Mouse (Mus musculus): ENCODE results near the gene Mrtfa. TPM values are rescaled to one million over a fixed set of nuclear protein-coding genes. Genes with fewer than 3 reads are reported as not detected.

Gene Mrtfa
- polyA plus RNA-seq, 1 experiment: 18.4 TPM

DNA sequence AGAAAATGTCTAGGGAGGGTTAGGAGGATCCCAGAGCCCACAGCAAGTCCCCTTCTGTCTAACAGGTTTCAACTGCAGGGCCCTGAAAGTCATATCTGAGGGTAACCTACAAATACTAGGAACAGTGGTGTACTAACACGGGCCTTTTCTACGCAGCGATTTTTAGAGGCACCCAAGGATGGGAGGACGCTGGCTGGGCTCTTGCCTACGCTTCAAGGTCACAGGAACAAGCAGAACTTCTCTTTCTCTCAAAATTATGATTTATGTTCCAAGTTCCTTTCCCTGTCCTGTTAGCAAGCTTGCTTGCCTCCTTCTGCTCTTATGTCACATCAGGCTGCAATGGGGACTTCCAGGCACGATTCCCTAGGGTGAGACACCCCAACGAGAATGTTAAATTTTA is 144.5 kb downstream of the Mrtfa start:
- no peak overlapping the region for H3K27ac ChIP-seq (ENCODE audit: insufficient read depth, low read length)
- no peak for TF ChIP-seq POLR2A (IDR thresholded peaks at IDR 0.05; ENCODE audit: insufficient read depth, low read length)
- TF ChIP-seq EP300 (IDR thresholded peaks at IDR 0.05; ENCODE audit: insufficient read depth, low read depth, low read length): no peak
- TF ChIP-seq CTCF (IDR thresholded peaks at IDR 0.05; ENCODE audit: low read depth, low read length): no peak
- H3K4me3 ChIP-seq (ENCODE audit: low read depth, low read length): no peak overlapping the region
- H3K9me3 ChIP-seq (replicated peaks; ENCODE audit: control insufficient read depth, insufficient read depth, low read length, poor library complexity, severe bottlenecking): no peaks in the 10 kb centered on the region
- no peak overlapping the region for H3K9ac ChIP-seq (ENCODE audit: low read depth, poor library complexity, severe bottlenecking)
- no peaks in the 10 kb centered on the region for H3K36me3 ChIP-seq (ENCODE audit: control insufficient read depth, insufficient read depth, low read length, poor library complexity, severe bottlenecking)
- no peaks in the 10 kb centered on the region for H3K27me3 ChIP-seq (ENCODE audit: control insufficient read depth, insufficient read depth, low read length, poor library complexity, severe bottlenecking)
- H3K4me1 ChIP-seq (ENCODE audit: control insufficient read depth, insufficient read depth, low read length): no peaks in the 10 kb centered on the region

GRCm38 (mm10) chr15:81045336-81045735 is 145.2 kb downstream of the Mrtfa start:
- no peak overlapping the region for H3K9ac ChIP-seq (ENCODE audit: low read depth, poor library complexity, severe bottlenecking)
- TF ChIP-seq POLR2A (IDR thresholded peaks at IDR 0.05; ENCODE audit: insufficient read depth, low read length): no peak
- TF ChIP-seq EP300 (IDR thresholded peaks at IDR 0.05; ENCODE audit: insufficient read depth, low read depth, low read length): no peak
- no peak for TF ChIP-seq CTCF (IDR thresholded peaks at IDR 0.05; ENCODE audit: low read depth, low read length)
- H3K4me1 ChIP-seq (ENCODE audit: control insufficient read depth, insufficient read depth, low read length): no peaks in the 10 kb centered on the region
- no peaks in the 10 kb centered on the region for H3K36me3 ChIP-seq (ENCODE audit: control insufficient read depth, insufficient read depth, low read length, poor library complexity, severe bottlenecking)
- H3K27ac ChIP-seq (ENCODE audit: insufficient read depth, low read length): no peak overlapping the region
- no peak overlapping the region for H3K4me3 ChIP-seq (ENCODE audit: low read depth, low read length)
- H3K27me3 ChIP-seq (ENCODE audit: control insufficient read depth, insufficient read depth, low read length, poor library complexity, severe bottlenecking): no peaks in the 10 kb centered on the region
- H3K9me3 ChIP-seq (replicated peaks; ENCODE audit: control insufficient read depth, insufficient read depth, low read length, poor library complexity, severe bottlenecking): no peaks in the 10 kb centered on the region

DNA sequence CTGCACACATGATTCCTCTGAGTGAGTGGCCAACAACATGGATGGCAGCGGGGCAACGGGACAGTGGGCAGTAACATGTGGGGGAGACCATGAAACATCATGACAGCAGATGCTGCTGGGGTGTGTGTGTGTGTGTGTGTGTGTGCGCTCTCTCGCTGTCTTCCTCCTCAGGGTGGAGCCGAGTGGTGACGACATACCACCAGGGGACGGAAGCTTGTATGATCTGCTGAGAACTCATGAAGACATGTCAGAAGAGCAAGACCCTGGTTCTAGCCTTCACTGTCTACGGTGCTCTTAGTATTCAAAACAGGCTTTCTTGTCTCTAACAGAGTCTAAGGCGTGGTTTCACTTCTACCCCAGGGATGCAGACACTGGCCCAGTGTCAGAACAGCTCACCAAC is 146.1 kb downstream of the Mrtfa start:
- Histone ChIP-seq H3K27me3 (ENCODE audit: control insufficient read depth, insufficient read depth, low read length, poor library complexity, severe bottlenecking) (no peaks in the 10 kb centered on the region), H3K27ac (ENCODE audit: insufficient read depth, low read length) (no peak overlapping the region), H3K9me3 (replicated peaks; ENCODE audit: control insufficient read depth, insufficient read depth, low read length, poor library complexity, severe bottlenecking) (no peaks in the 10 kb centered on the region), H3K4me3 (ENCODE audit: low read depth, low read length) (no peak overlapping the region), H3K9ac (ENCODE audit: low read depth, poor library complexity, severe bottlenecking) (no peak overlapping the region), H3K36me3 (ENCODE audit: control insufficient read depth, insufficient read depth, low read length, poor library complexity, severe bottlenecking) (no peaks in the 10 kb centered on the region), H3K4me1 (ENCODE audit: control insufficient read depth, insufficient read depth, low read length) (no peaks in the 10 kb centered on the region)
- TF ChIP-seq CTCF (IDR thresholded peaks at IDR 0.05; ENCODE audit: low read depth, low read length) (no peak), POLR2A (IDR thresholded peaks at IDR 0.05; ENCODE audit: insufficient read depth, low read length) (no peak), EP300 (IDR thresholded peaks at IDR 0.05; ENCODE audit: insufficient read depth, low read depth, low read length) (no peak)

- no peaks in the 10 kb centered on the region for H3K36me3 ChIP-seq (ENCODE audit: control insufficient read depth, insufficient read depth, low read length, poor library complexity, severe bottlenecking)
- H3K27me3 ChIP-seq (ENCODE audit: control insufficient read depth, insufficient read depth, low read length, poor library complexity, severe bottlenecking): no peaks in the 10 kb centered on the region
- H3K27ac ChIP-seq (ENCODE audit: insufficient read depth, low read length): no peak overlapping the region
- H3K4me3 ChIP-seq (ENCODE audit: low read depth, low read length): no peak overlapping the region
- H3K9ac ChIP-seq (ENCODE audit: low read depth, poor library complexity, severe bottlenecking): no peak overlapping the region
- H3K9me3 ChIP-seq (replicated peaks; ENCODE audit: control insufficient read depth, insufficient read depth, low read length, poor library complexity, severe bottlenecking): no peaks in the 10 kb centered on the region
- TF ChIP-seq EP300 (IDR thresholded peaks at IDR 0.05; ENCODE audit: insufficient read depth, low read depth, low read length) (no peak), CTCF (IDR thresholded peaks at IDR 0.05; ENCODE audit: low read depth, low read length) (peak; percentile 63), POLR2A (IDR thresholded peaks at IDR 0.05; ENCODE audit: insufficient read depth, low read length) (no peak)
- H3K4me1 ChIP-seq (ENCODE audit: control insufficient read depth, insufficient read depth, low read length): no peaks in the 10 kb centered on the region
Observed at GRCm38 (mm10) chr15:81042276-81042931, 148.2 kb downstream of the Mrtfa start.

DNA sequence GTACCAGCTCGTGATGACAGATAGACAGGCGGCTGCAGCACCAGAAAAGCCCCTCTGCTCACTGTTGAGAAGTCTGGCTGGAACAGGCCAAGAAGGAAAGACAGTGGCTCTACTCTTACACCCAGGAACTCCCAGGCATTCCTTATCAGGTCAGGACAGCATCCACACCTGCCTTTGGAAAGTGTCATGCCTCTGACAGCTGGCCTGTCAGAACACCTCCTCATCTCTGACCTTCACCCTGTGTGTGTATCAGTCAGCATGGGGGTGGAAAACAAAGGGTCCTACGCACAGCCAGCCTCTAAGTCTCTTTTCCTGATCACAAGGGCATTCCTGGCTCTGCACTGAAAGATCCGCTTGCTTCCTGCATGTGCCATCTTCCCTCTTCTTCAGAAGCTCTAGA is 148.8 kb downstream of the Mrtfa start:
- H3K27ac ChIP-seq (ENCODE audit: insufficient read depth, low read length): no peak overlapping the region
- H3K4me3 ChIP-seq (ENCODE audit: low read depth, low read length): no peak overlapping the region
- H3K36me3 ChIP-seq (ENCODE audit: control insufficient read depth, insufficient read depth, low read length, poor library complexity, severe bottlenecking): no peaks in the 10 kb centered on the region

GRCm38 (mm10) chr15:81038419-81038818 is 152.1 kb downstream of the Mrtfa start:
- no peaks in the 10 kb centered on the region for H3K27me3 ChIP-seq (ENCODE audit: control insufficient read depth, insufficient read depth, low read length, poor library complexity, severe bottlenecking)
- no peaks in the 10 kb centered on the region for H3K4me1 ChIP-seq (ENCODE audit: control insufficient read depth, insufficient read depth, low read length)
- no peak overlapping the region for H3K9ac ChIP-seq (ENCODE audit: low read depth, poor library complexity, severe bottlenecking)

More for the DNA sequence above, 148.8 kb downstream of the Mrtfa start:
- no peaks in the 10 kb centered on the region for H3K4me1 ChIP-seq (ENCODE audit: control insufficient read depth, insufficient read depth, low read length)
- TF ChIP-seq EP300 (IDR thresholded peaks at IDR 0.05; ENCODE audit: insufficient read depth, low read depth, low read length) (no peak), POLR2A (IDR thresholded peaks at IDR 0.05; ENCODE audit: insufficient read depth, low read length) (no peak), CTCF (IDR thresholded peaks at IDR 0.05; ENCODE audit: low read depth, low read length) (no peak)
- no peaks in the 10 kb centered on the region for H3K27me3 ChIP-seq (ENCODE audit: control insufficient read depth, insufficient read depth, low read length, poor library complexity, severe bottlenecking)
- no peak overlapping the region for H3K9ac ChIP-seq (ENCODE audit: low read depth, poor library complexity, severe bottlenecking)
- H3K9me3 ChIP-seq (replicated peaks; ENCODE audit: control insufficient read depth, insufficient read depth, low read length, poor library complexity, severe bottlenecking): no peaks in the 10 kb centered on the region

More at GRCm38 (mm10) chr15:81038419-81038818, 152.1 kb downstream of the Mrtfa start:
- Histone ChIP-seq H3K4me3 (ENCODE audit: low read depth, low read length) (no peak overlapping the region), H3K36me3 (ENCODE audit: control insufficient read depth, insufficient read depth, low read length, poor library complexity, severe bottlenecking) (no peaks in the 10 kb centered on the region), H3K9me3 (replicated peaks; ENCODE audit: control insufficient read depth, insufficient read depth, low read length, poor library complexity, severe bottlenecking) (no peaks in the 10 kb centered on the region), H3K27ac (ENCODE audit: insufficient read depth, low read length) (no peak overlapping the region)
- TF ChIP-seq EP300 (IDR thresholded peaks at IDR 0.05; ENCODE audit: insufficient read depth, low read depth, low read length) (no peak), POLR2A (IDR thresholded peaks at IDR 0.05; ENCODE audit: insufficient read depth, low read length) (no peak), CTCF (IDR thresholded peaks at IDR 0.05; ENCODE audit: low read depth, low read length) (no peak)

All from ES-Bruce4 (cell line).